Mouse (Mus musculus): ENCODE data around the gene Selenov. TPM values are rescaled to one million over a fixed set of nuclear protein-coding genes. Genes with fewer than 3 reads are reported as not detected.

Gene Selenov
- polyA plus RNA-seq, 1 experiment from 2014 or later: not detected

GRCm38 (mm10) chr7:28280630-28281029 lies 10.4 kb downstream of the Selenov start:
- no peak overlapping the region for H3K4me2 ChIP-seq
- H3K4me3 ChIP-seq: no peak overlapping the region
- H3K9me3 ChIP-seq (replicated peaks): no peaks in the 10 kb centered on the region
- no peaks in the 10 kb centered on the region for H3K36me3 ChIP-seq
- ATAC-seq (replicated peaks; ENCODE audit: insufficient number of reproducible peaks, insufficient read depth, low FRiP score, low read depth): no peak
- no peaks in the 10 kb centered on the region for H3K27me3 ChIP-seq
- peaks cover 7% of the 10 kb centered on the region for H3K4me1 ChIP-seq (replicated peaks)
- no peak overlapping the region for H3K27ac ChIP-seq
- no peak overlapping the region for H3K9ac ChIP-seq
- 73% methylated on average over 7 of the region's 7 CpGs for WGBS

GRCm38 (mm10) chr7:28278279-28278652 lies 12.7 kb downstream of the Selenov start:
- H3K27ac ChIP-seq: no peak overlapping the region
- no peaks in the 10 kb centered on the region for H3K9me3 ChIP-seq (replicated peaks)
- peaks cover 7% of the 10 kb centered on the region for H3K4me1 ChIP-seq (replicated peaks)
- WGBS: 80% methylated on average over 7 of the region's 7 CpGs
- no peaks in the 10 kb centered on the region for H3K27me3 ChIP-seq
- peak overlapping the region; percentile 64 for H3K4me3 ChIP-seq
- ATAC-seq (replicated peaks; ENCODE audit: insufficient number of reproducible peaks, insufficient read depth, low FRiP score, low read depth): no peak
- H3K9ac ChIP-seq: peak overlapping the region; percentile 83
- peak overlapping the region; percentile 91 for H3K4me2 ChIP-seq
- H3K36me3 ChIP-seq: no peaks in the 10 kb centered on the region

- no peaks in the 10 kb centered on the region; the same call in 1 of the 2 replicates for H3K36me3 ChIP-seq
- peak within 1 kb of the TSS; percentile 83 for H3K9ac ChIP-seq
- no peaks in the 10 kb centered on the region for H3K9me3 ChIP-seq (replicated peaks)
- 2% methylated on average over 68 of the region's 68 CpGs for WGBS
- H3K4me3 ChIP-seq: peak within 1 kb of the TSS; percentile 64
- H3K27ac ChIP-seq: peak within 1 kb of the TSS; percentile 62
- H3K4me2 ChIP-seq: peak within 1 kb of the TSS; percentile 91
- ATAC-seq (replicated peaks; ENCODE audit: insufficient number of reproducible peaks, insufficient read depth, low FRiP score, low read depth): peak; percentile 53
- peaks cover 7% of the 10 kb centered on the region for H3K4me1 ChIP-seq (replicated peaks)
- H3K27me3 ChIP-seq: no peaks in the 10 kb centered on the region
Measured at GRCm38 (mm10) chr7:28277615-28278278, 13.2 kb downstream of the Selenov start, which contains the start of gene Eid2b. Gene Eid2b, plus strand, starts transcription at chr7:28277739.

GRCm38 (mm10) chr7:28277237-28277614 lies 13.8 kb downstream of the Selenov start:
- no peaks in the 10 kb centered on the region; the same call in 1 of the 2 replicates for H3K36me3 ChIP-seq
- 57% methylated on average over 8 of the region's 8 CpGs for WGBS
- H3K4me2 ChIP-seq: no peak overlapping the region
- peaks cover 7% of the 10 kb centered on the region for H3K4me1 ChIP-seq (replicated peaks)
- H3K9me3 ChIP-seq (replicated peaks): no peaks in the 10 kb centered on the region
- H3K27ac ChIP-seq: no peak overlapping the region
- H3K9ac ChIP-seq: no peak overlapping the region
- no peak for ATAC-seq (replicated peaks; ENCODE audit: insufficient number of reproducible peaks, insufficient read depth, low FRiP score, low read depth)
- H3K27me3 ChIP-seq: no peaks in the 10 kb centered on the region
- H3K4me3 ChIP-seq: no peak overlapping the region

GRCm38 (mm10) chr7:28271761-28272160 lies 19.2 kb downstream of the Selenov start:
- Histone ChIP-seq H3K4me1 (replicated peaks) (peaks cover 11% of the 10 kb centered on the region), H3K36me3 (peaks cover 9% of the 10 kb centered on the region), H3K4me2 (no peak overlapping the region), H3K9me3 (replicated peaks) (no peaks in the 10 kb centered on the region), H3K9ac (no peak overlapping the region), H3K27me3 (no peaks in the 10 kb centered on the region), H3K27ac (no peak overlapping the region), H3K4me3 (no peak overlapping the region)
- WGBS: 69% methylated on average over 3 of the region's 3 CpGs
- ATAC-seq (replicated peaks; ENCODE audit: insufficient number of reproducible peaks, insufficient read depth, low FRiP score, low read depth): no peak

GRCm38 (mm10) chr7:28269355-28269754 lies 21.6 kb downstream of the Selenov start:
- WGBS: 90% methylated on average over 12 of the region's 12 CpGs
- ATAC-seq (replicated peaks; ENCODE audit: insufficient number of reproducible peaks, insufficient read depth, low FRiP score, low read depth): no peak
- no peaks in the 10 kb centered on the region for H3K9me3 ChIP-seq (replicated peaks)
- H3K4me3 ChIP-seq: 0 out of 2 replicates have a peak overlapping the region, but pooled peaks have one; percentile 88
- peaks cover 9% of the 10 kb centered on the region for H3K36me3 ChIP-seq
- no peak overlapping the region for H3K9ac ChIP-seq
- H3K4me1 ChIP-seq (replicated peaks): peaks cover 11% of the 10 kb centered on the region
- 0 out of 2 replicates have a peak overlapping the region, but pooled peaks have one; percentile 91 for H3K4me2 ChIP-seq
- H3K27me3 ChIP-seq: no peaks in the 10 kb centered on the region
- no peak overlapping the region for H3K27ac ChIP-seq

GRCm38 (mm10) chr7:28268576-28268975 lies 22.4 kb downstream of the Selenov start:
- Histone ChIP-seq H3K4me3 (peak overlapping the region; percentile 88), H3K4me1 (replicated peaks) (peaks cover 11% of the 10 kb centered on the region), H3K36me3 (peaks cover 9% of the 10 kb centered on the region), H3K27me3 (no peaks in the 10 kb centered on the region), H3K4me2 (peak overlapping the region; percentile 91), H3K27ac (peak overlapping the region; percentile 84), H3K9me3 (replicated peaks) (no peaks in the 10 kb centered on the region), H3K9ac (peak overlapping the region; percentile 98)
- ATAC-seq (replicated peaks; ENCODE audit: insufficient number of reproducible peaks, insufficient read depth, low FRiP score, low read depth): no peak
- 28% methylated on average over 16 of the region's 16 CpGs for WGBS

- Histone ChIP-seq H3K9ac (peak overlapping the region; percentile 98), H3K4me3 (peak overlapping the region; percentile 88), H3K27ac (peak overlapping the region; percentile 84), H3K9me3 (replicated peaks) (no peaks in the 10 kb centered on the region), H3K4me1 (replicated peaks) (peaks cover 11% of the 10 kb centered on the region), H3K27me3 (no peaks in the 10 kb centered on the region), H3K36me3 (peaks cover 9% of the 10 kb centered on the region), H3K4me2 (peak overlapping the region; percentile 91)
- ATAC-seq (replicated peaks; ENCODE audit: insufficient number of reproducible peaks, insufficient read depth, low FRiP score, low read depth): peak; percentile 68
- under 1% methylated on average over 56 of the region's 62 CpGs for WGBS
Measured at GRCm38 (mm10) chr7:28268042-28268531, 22.9 kb downstream of the Selenov start.

GRCm38 (mm10) chr7:28267129-28268041 lies 23.6 kb downstream of the Selenov start, which contains the start of gene Eid2:
Gene Eid2, plus strand, starts transcription at chr7:28267881.
- peaks cover 9% of the 10 kb centered on the region; the same call in 1 of the 2 replicates for H3K36me3 ChIP-seq
- peak within 1 kb of the TSS; percentile 84 for H3K27ac ChIP-seq
- ATAC-seq (replicated peaks; ENCODE audit: insufficient number of reproducible peaks, insufficient read depth, low FRiP score, low read depth): peak; percentile 89
- H3K4me1 ChIP-seq (replicated peaks): peaks cover 11% of the 10 kb centered on the region
- H3K4me2 ChIP-seq: peak within 1 kb of the TSS; percentile 91
- H3K4me3 ChIP-seq: peak within 1 kb of the TSS; percentile 88
- H3K27me3 ChIP-seq: no peaks in the 10 kb centered on the region; the same call in 1 of the 2 replicates
- peak within 1 kb of the TSS; percentile 98 for H3K9ac ChIP-seq
- 6% methylated on average over 57 of the region's 57 CpGs for WGBS
- no peaks in the 10 kb centered on the region for H3K9me3 ChIP-seq (replicated peaks)

- H3K9ac ChIP-seq: no peak overlapping the region
- H3K4me3 ChIP-seq: no peak overlapping the region
- H3K27me3 ChIP-seq: no peaks in the 10 kb centered on the region; the same call in 1 of the 2 replicates
- peaks cover 8% of the 10 kb centered on the region; the same call in 1 of the 2 replicates for H3K36me3 ChIP-seq
- 85% methylated on average over 13 of the region's 13 CpGs for WGBS
- ATAC-seq (replicated peaks; ENCODE audit: insufficient number of reproducible peaks, insufficient read depth, low FRiP score, low read depth): no peak
- no peak overlapping the region for H3K4me2 ChIP-seq
- no peak overlapping the region for H3K27ac ChIP-seq
- H3K4me1 ChIP-seq (replicated peaks): peaks cover 11% of the 10 kb centered on the region
- no peaks in the 10 kb centered on the region for H3K9me3 ChIP-seq (replicated peaks)
Measured at GRCm38 (mm10) chr7:28265391-28265790, 25.6 kb downstream of the Selenov start.

GRCm38 (mm10) chr7:28263786-28264185 lies 27.2 kb downstream of the Selenov start:
- Histone ChIP-seq H3K27ac (no peak overlapping the region), H3K36me3 (no peaks in the 10 kb centered on the region), H3K9ac (no peak overlapping the region), H3K9me3 (replicated peaks) (no peaks in the 10 kb centered on the region), H3K4me3 (no peak overlapping the region), H3K27me3 (no peaks in the 10 kb centered on the region; the same call in 1 of the 2 replicates), H3K4me1 (replicated peaks) (peaks cover 6% of the 10 kb centered on the region), H3K4me2 (no peak overlapping the region)
- 3% methylated on average over 15 of the region's 15 CpGs for WGBS
- no peak for ATAC-seq (replicated peaks; ENCODE audit: insufficient number of reproducible peaks, insufficient read depth, low FRiP score, low read depth)
